Mouse (Mus musculus) stomach, postnatal 0 days (tissue): Measurements from ENCODE around the gene Adad1.

ENCODE experiments used
- CTCF ChIP-seq: IDR thresholded peaks from 2 replicates; pipeline ENCODE4 v1.5.1; 2016; ENCODE audit warnings: antibody characterized with exemption, low read depth, mild to moderate bottlenecking, moderate library complexity
- EP300 ChIP-seq: optimal IDR thresholded peaks from 2 replicates; pipeline ENCODE3; 2016; ENCODE audit warnings: antibody characterized with exemption

GRCm38 (mm10) chr3:37073211-37073610 is 9.9 kb downstream of the Adad1 start:
- peak; percentile 72 for TF ChIP-seq CTCF
- no peak for TF ChIP-seq EP300
